Comparison of ENCODE assay signal across 8 mouse cellular contexts in the genomic region with DNA sequence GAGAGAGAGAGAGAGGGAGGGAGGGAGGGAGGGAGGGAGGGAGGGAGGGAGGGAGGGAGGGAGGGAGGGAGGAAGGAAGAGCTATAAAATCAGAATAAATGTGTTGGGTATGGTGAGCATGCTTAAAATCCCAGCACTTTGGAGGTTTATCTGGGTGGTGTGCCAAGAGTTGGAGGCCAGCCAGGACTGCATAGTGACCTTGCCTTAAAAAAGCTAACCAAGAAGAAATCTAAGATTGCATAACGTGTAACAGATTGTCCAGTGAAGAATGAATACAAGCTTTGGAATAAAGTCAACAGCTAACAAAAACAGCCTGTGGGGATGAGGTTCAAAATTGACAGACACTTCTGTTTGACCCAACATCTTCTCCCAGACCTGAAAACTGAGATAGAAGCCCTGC. TPM values are rescaled to one million over a fixed set of nuclear protein-coding genes. Genes with fewer than 3 reads are reported as not detected.
DNase-seq lines count a peak whose midpoint lies in the region; ATAC-seq and TF ChIP-seq lines count a peak whose summit lies in the region.

No protein-coding gene starts in this region.

- no peaks in the 10 kb centered on the region for H3K9me3 ChIP-seq in embryonic facial prominence, embryonic 13.5 days

- H3K9ac ChIP-seq in embryonic facial prominence, embryonic 13.5 days, result no peak overlapping the region

- 17% methylated on average over 1 of the region's 1 CpGs for WGBS in embryonic facial prominence, embryonic 13.5 days
- 0% methylated on average over 1 of the region's 1 CpGs for WGBS in kidney, adult 2 months
- WGBS in small intestine, adult 2 months, result 10% methylated on average over 1 of the region's 1 CpGs

- DNase-seq in right cerebral cortex, adult 2 months (ENCODE audit: low spot score in 2 of 2), result peak; percentile 25 to 36
- no peak for DNase-seq in right cerebral cortex, adult 18-20 months
- peak; percentile 96 for DNase-seq in kidney, adult 2 months
- no peak for DNase-seq in layer of hippocampus, postnatal 36 days
- DNase-seq in thymus, adult 18-20 months, result no peak

- ATAC-seq in embryonic facial prominence, embryonic 13.5 days (ENCODE audit: insufficient number of reproducible peaks, insufficient read depth, low FRiP score, low TSS enrichment, low read depth), result no peak
- ATAC-seq in CD4-positive, CD25-positive, alpha-beta regulatory T cell, adult 4 months, result no peak

- TF ChIP-seq POLR2A in kidney, adult 2 months (IDR thresholded peaks at IDR 0.05; ENCODE audit: low read depth, low read length), result no peak
- no peak for TF ChIP-seq POLR2A in small intestine, adult 2 months (IDR thresholded peaks at IDR 0.05; ENCODE audit: low read depth, low read length)

- no peak overlapping the region for H3K4me3 ChIP-seq in embryonic facial prominence, embryonic 13.5 days
- no peak overlapping the region for H3K4me3 ChIP-seq in kidney, adult 2 months (ENCODE audit: insufficient read depth, low read depth, low read length)
- no peak overlapping the region for H3K4me3 ChIP-seq in small intestine, adult 2 months (ENCODE audit: low read depth, low read length)

- peaks cover 27% of the 10 kb centered on the region for H3K4me1 ChIP-seq in embryonic facial prominence, embryonic 13.5 days
- H3K4me1 ChIP-seq in kidney, adult 2 months (ENCODE audit: control insufficient read depth, insufficient read depth, low read length), result peaks cover 45% of the 10 kb centered on the region
- peaks cover 6% of the 10 kb centered on the region; the same call in 1 of the 2 replicates for H3K4me1 ChIP-seq in small intestine, adult 2 months (ENCODE audit: control insufficient read depth, insufficient read depth, insufficient read length, low read length)

- TF ChIP-seq CTCF in kidney, adult 2 months (conservative IDR thresholded peaks at IDR 0.05; ENCODE audit: insufficient read depth, insufficient read length, low read depth, low read length), result no peak
- no peak for TF ChIP-seq CTCF in small intestine, adult 2 months (IDR thresholded peaks at IDR 0.05; ENCODE audit: extremely low read depth, insufficient read length, insufficient replicate concordance, low read depth, low read length)

- H3K4me2 ChIP-seq in embryonic facial prominence, embryonic 13.5 days, result no peak overlapping the region

- no peaks in the 10 kb centered on the region for H3K36me3 ChIP-seq in embryonic facial prominence, embryonic 13.5 days
- H3K36me3 ChIP-seq in kidney, adult 2 months (ENCODE audit: control insufficient read depth, insufficient read depth, low read length), result no peaks in the 10 kb centered on the region
- no peaks in the 10 kb centered on the region for H3K36me3 ChIP-seq in small intestine, adult 2 months (ENCODE audit: control insufficient read depth, insufficient read depth, low read length)

- H3K27me3 ChIP-seq in embryonic facial prominence, embryonic 13.5 days, result no peaks in the 10 kb centered on the region
- no peaks in the 10 kb centered on the region for H3K27me3 ChIP-seq in kidney, adult 2 months (replicated peaks; ENCODE audit: control insufficient read depth, insufficient read depth, low read length)
- H3K27me3 ChIP-seq in small intestine, adult 2 months (ENCODE audit: control insufficient read depth, insufficient read depth, low read length), result no peaks in the 10 kb centered on the region

- H3K27ac ChIP-seq in embryonic facial prominence, embryonic 13.5 days, result peak overlapping the region; percentile 57
- H3K27ac ChIP-seq in kidney, adult 2 months (ENCODE audit: insufficient read depth, low read depth, low read length), result peak overlapping the region; percentile 100
- peak overlapping the region; percentile 45; the same call in 1 of the 2 replicates for H3K27ac ChIP-seq in small intestine, adult 2 months (ENCODE audit: insufficient read depth, low read depth, low read length)

RNA-seq across cellular contexts. Expression of a gene that starts 7.0 kb away (rescaled TPM):
- 5.9 and 6.5 TPM in 2 replicates for polyA plus RNA-seq in embryonic facial prominence, embryonic 13.5 days (2015; fragmentation: Nextera tagmentation; extraction: Ambion mirVana)
- polyA plus RNA-seq in kidney, adult 2 months (2012; rRNA removed), result 41.1 and 47.9 TPM in 2 replicates
- polyA plus RNA-seq in small intestine, adult 2 months (2012; rRNA removed), result 12.4 and 18.9 TPM in 2 replicates
- total RNA-seq in layer of hippocampus, postnatal 36 days (2021), result 1 to 10 TPM; 4.0 to 7.8 TPM
- 10 to 100 TPM; 29.1 to 47.3 TPM for polyA plus RNA-seq in CD4-positive, CD25-positive, alpha-beta regulatory T cell, adult 4 months (2017; shearing (Covaris generic))

RNA-seq across cellular contexts. Expression of a gene that starts 13.9 kb away (rescaled TPM):
- 1.3 TPM in 2 replicates for polyA plus RNA-seq in embryonic facial prominence, embryonic 13.5 days (2015; fragmentation: Nextera tagmentation; extraction: Ambion mirVana)
- 174 and 182 TPM in 2 replicates for polyA plus RNA-seq in kidney, adult 2 months (2012; rRNA removed)
- 13.4 and 15.5 TPM in 2 replicates for polyA plus RNA-seq in small intestine, adult 2 months (2012; rRNA removed)
- total RNA-seq in layer of hippocampus, postnatal 36 days (2021), result 10 to 100 TPM; 11.4 to 13.6 TPM
- polyA plus RNA-seq in CD4-positive, CD25-positive, alpha-beta regulatory T cell, adult 4 months (2017; shearing (Covaris generic)), result under 1 TPM; 0.35 to 0.47 TPM

RNA-seq across cellular contexts. Expression of a gene that starts 18.5 kb away (rescaled TPM):
- polyA plus RNA-seq in embryonic facial prominence, embryonic 13.5 days (2015; fragmentation: Nextera tagmentation; extraction: Ambion mirVana), result 0.39 and 0.63 TPM in 2 replicates
- polyA plus RNA-seq in kidney, adult 2 months (2012; rRNA removed), result 14.1 and 17.3 TPM in 2 replicates
- 0.48 and 0.83 TPM in 2 replicates for polyA plus RNA-seq in small intestine, adult 2 months (2012; rRNA removed)
- 100 to 1,000 TPM; 176 to 202 TPM for total RNA-seq in layer of hippocampus, postnatal 36 days (2021)
- polyA plus RNA-seq in CD4-positive, CD25-positive, alpha-beta regulatory T cell, adult 4 months (2017; shearing (Covaris generic)), result under 1 TPM in 1 of 2 experiments, not detected in 1; 0.11 TPM

RNA-seq across cellular contexts. Expression of a gene that starts 43.3 kb away (rescaled TPM):
- polyA plus RNA-seq in embryonic facial prominence, embryonic 13.5 days (2015; fragmentation: Nextera tagmentation; extraction: Ambion mirVana), result 0.15 TPM in 1 of 2 replicates, not detected in the other
- polyA plus RNA-seq in kidney, adult 2 months (2012; rRNA removed), result 0.16 TPM in 1 of 2 replicates, not detected in the other
- not detected in 2 replicates for polyA plus RNA-seq in small intestine, adult 2 months (2012; rRNA removed)
- under 1 TPM; 0.51 to 0.62 TPM for total RNA-seq in layer of hippocampus, postnatal 36 days (2021)
- not detected for polyA plus RNA-seq in CD4-positive, CD25-positive, alpha-beta regulatory T cell, adult 4 months (2017; shearing (Covaris generic))

RNA-seq across cellular contexts. Expression of a gene that starts 50.7 kb away (rescaled TPM):
- polyA plus RNA-seq in embryonic facial prominence, embryonic 13.5 days (2015; fragmentation: Nextera tagmentation; extraction: Ambion mirVana), result 347 and 400 TPM in 2 replicates
- polyA plus RNA-seq in kidney, adult 2 months (2012; rRNA removed), result 240 and 301 TPM in 2 replicates
- 78.5 and 131 TPM in 2 replicates for polyA plus RNA-seq in small intestine, adult 2 months (2012; rRNA removed)
- total RNA-seq in layer of hippocampus, postnatal 36 days (2021), result 100 to 1,000 TPM; 103 to 109 TPM
- 10 to 100 TPM; 25.0 to 25.3 TPM for polyA plus RNA-seq in CD4-positive, CD25-positive, alpha-beta regulatory T cell, adult 4 months (2017; shearing (Covaris generic))

Comparison
In these comparisons a context has a peak if more than half of its experiments do, and no peak if none do; other contexts are left out.
1. DNase-seq: peak in right cerebral cortex, adult 2 months (2 of 2) and kidney, adult 2 months (single experiment); none in right cerebral cortex, adult 18-20 months (single experiment), layer of hippocampus, postnatal 36 days (0 of 2) and thymus, adult 18-20 months (0 of 2).
2. H3K27ac ChIP-seq: peak in every context shown above with its lines; median percentile 100 in kidney, adult 2 months; 57 in embryonic facial prominence, embryonic 13.5 days; 45 in small intestine, adult 2 months.
3. RNA of a gene that starts 13.9 kb away (polyA plus RNA-seq): 174 to 182 TPM in kidney, adult 2 months; 13.4 to 15.5 TPM in small intestine, adult 2 months, 1.3 TPM in embryonic facial prominence, embryonic 13.5 days and 0.35 to 0.47 TPM in CD4-positive, CD25-positive, alpha-beta regulatory T cell, adult 4 months; every median in the first group is over 10 times any median in the second.